Mouse (Mus musculus) layer of hippocampus, postnatal 14 days (tissue): ENCODE data around the gene Efna5. TPM values are rescaled to one million over a fixed set of nuclear protein-coding genes. Genes with fewer than 3 reads are reported as not detected.

Experiments used
- DNase-seq, 2 experiments: peaks; one replicate each; pipeline ENCODE4 v3.0.0; 2021 to 2022; ENCODE audit warnings: low spot score in 2 of 2, mixed read lengths in 1 of 2
- total RNA-seq, 2 experiments: library from RNA; stranded (reverse); gene quantifications; 2 replicates each; pipeline ENCODE4 v1.2.3; 2021

Efna5 gene
- total RNA-seq, 2 experiments from 2014 or later, result 8.7 to 12.2 TPM

GRCm38 (mm10) chr17:62789291-62790290 is 91.5 kb downstream of the Efna5 start:
- DNase-seq, result no peak

- no peak for DNase-seq
Observed at GRCm38 (mm10) chr17:62788783-62789182, 92.3 kb downstream of the Efna5 start.

DNA sequence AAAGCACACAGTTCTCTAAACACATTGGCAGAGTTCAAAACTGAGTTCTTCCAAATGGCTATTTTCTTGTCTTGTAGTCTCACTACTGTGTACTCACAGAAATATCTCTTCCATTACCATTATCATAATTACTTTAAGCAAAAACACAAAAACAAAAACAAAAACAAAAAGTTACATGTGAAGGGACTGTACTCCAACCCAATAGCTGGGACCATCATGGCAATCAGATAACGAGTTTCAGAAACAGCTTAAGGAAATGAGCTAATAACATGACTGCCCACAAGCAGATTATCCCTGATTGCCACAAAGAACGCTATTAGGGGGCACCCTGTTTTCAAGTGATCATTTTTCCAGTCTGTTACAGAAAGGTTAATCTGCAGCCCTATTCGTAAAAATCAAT is 93.3 kb downstream of the Efna5 start:
- DNase-seq, result no peak

DNA sequence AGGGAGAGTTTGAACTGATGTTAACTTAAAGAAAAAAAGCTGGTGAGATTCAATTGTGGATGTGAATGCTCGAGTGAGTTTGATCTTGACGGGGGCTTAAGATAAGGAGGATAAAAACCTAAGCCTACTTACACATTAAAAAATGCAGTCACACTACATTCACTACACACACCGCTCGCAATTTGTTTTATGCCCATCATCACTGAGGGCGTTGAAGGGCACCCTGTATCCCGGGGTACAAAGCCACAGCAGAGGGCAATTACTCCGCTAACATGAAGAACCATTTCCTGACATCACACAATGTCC is 94.6 kb downstream of the Efna5 start:
- DNase-seq, result no peak

DNA sequence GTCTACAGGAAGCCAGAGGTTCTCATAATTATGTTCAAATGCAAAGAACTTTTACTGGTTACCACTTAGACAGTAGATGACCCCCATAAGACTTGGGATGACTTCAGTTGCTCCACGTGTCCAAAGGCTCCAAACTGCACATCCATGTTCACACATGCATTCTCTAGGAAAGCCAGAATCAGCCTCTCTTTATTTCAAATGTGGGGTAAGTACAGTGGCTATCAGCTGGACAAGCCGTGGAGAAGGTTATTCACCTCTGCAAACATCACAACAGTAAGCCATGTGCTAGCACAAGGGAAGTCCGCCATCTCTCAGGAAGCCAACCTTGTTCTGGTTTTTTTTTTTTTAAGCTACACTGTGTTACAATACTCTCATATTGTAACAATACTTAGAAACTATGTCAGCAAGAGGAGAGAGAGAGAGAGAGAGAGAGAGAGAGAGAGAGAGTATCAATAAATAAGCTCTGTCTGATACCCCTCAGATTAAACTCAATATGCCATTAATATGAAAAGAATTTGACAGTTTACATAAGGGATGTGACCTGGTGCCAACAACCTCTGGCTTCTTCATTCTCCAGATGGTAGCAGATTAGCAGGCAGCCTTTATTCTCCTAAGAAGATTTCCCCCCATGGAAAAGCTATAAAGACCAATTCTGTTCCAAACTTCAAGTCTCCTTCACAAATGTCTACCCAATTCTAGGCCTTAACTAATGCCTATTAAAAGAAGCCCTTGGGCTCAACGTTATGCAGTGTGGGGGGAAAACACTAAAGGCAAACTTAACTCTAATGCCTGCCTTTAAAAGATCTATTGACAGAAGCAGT is 95.1 kb downstream of the Efna5 start:
- DNase-seq, result no peak

DNA sequence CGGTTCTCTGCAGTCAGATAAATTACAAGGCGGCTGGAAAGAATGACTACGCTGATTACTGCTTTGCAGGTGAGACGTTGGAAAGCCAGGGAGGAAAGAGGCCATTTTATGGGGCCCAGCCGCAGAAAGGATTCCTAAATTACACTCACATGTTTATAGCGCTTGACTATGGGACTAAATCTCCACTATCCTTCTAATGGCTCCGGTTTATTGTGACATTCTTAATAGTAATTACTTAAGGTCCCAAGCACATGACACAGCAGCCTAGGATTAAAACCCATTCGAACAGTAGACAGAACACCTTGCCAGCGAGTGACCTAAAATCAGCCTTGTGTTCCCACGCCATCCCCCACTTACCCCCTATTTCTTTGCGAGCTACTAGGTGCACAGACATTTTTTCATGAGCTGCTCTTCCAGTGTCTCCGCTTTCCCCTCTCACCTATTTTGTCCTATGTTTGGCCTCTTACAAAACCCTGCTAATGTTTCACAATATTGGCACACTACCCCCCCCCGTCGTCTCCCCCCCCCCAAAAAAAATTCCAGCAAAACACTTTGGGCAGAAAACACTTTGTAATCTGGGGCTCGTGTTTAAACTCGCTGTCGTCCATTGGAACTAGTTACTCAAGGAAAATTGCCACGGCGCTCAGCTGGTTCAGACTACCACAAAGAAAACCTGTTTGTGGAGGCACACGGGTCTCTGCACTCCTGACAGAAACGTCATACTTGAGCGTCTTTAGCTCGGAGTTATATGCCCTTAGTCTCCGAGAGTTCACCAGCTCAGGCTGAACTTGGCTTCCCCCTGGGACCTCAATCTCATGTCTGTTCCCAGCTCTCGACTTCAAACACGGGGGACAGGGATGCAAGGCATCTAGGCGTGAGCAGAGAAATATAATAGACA is 96.6 kb downstream of the Efna5 start:
- DNase-seq, result no peak

GRCm38 (mm10) chr17:62783524-62784273 is 97.4 kb downstream of the Efna5 start:
- DNase-seq, result peak; percentile 76 to 86

GRCm38 (mm10) chr17:62782826-62783404 is 98.2 kb downstream of the Efna5 start:
- no peak for DNase-seq

DNA sequence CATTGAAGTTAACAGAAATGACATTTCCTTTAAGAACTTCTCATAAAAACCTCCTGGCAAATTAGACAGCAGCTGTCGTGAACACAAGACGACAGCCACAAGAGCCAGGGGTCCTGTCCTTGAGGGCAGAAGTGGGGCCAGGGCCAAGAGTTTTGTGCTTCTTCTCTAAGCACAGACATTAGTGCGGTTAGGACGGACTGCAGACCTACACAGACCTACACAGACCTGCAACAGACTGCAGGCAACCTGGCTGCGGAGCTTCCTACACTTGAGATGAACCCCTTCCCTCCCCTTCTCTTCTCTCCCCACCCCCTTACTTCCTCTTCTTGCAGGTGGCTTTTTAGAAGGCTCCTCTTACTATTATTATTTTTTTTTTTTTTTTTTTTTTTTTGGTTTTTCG is 100.0 kb downstream of the Efna5 start:
- no peak for DNase-seq

- no peak for DNase-seq
Observed at GRCm38 (mm10) chr17:62777858-62778564, 103.1 kb downstream of the Efna5 start.

- no peak for DNase-seq
Observed at GRCm38 (mm10) chr17:62776710-62777109, 104.4 kb downstream of the Efna5 start.

- no peak for DNase-seq
Observed at GRCm38 (mm10) chr17:62775976-62776375, 105.1 kb downstream of the Efna5 start.

- DNase-seq, result no peak
Observed at GRCm38 (mm10) chr17:62775401-62775800, 105.7 kb downstream of the Efna5 start.

DNA sequence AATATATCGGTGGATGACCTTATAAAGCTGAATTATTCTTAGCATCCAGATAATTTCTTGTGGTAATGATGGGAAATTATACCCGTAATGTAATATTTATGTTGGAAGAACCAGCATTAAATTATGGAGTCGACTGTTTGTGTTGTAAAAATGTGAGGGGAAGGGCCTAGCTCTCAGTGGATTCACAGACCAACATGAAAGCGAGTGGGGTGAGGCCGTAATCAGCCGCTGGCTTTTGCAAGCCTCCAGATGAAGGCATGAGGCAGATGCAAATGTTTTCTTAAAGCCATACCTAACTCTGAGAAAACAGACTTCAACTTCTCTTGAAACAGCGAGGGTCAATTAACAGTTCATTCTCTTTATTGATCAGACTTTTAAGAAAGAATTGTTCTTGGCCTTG is 106.4 kb downstream of the Efna5 start:
- DNase-seq, result no peak

- no peak for DNase-seq
Observed at GRCm38 (mm10) chr17:62766705-62767104, 114.4 kb downstream of the Efna5 start.

- no peak for DNase-seq
Observed at GRCm38 (mm10) chr17:62765165-62765564, 116.0 kb downstream of the Efna5 start.

- no peak for DNase-seq
Observed at GRCm38 (mm10) chr17:62756951-62757350, 124.2 kb downstream of the Efna5 start.

GRCm38 (mm10) chr17:62755635-62756034 is 125.5 kb downstream of the Efna5 start:
- DNase-seq, result no peak

GRCm38 (mm10) chr17:62754638-62755037 is 126.5 kb downstream of the Efna5 start:
- no peak for DNase-seq
